Mouse (Mus musculus): Measurements from ENCODE around the gene Neurl1b. TPM values are rescaled to one million over a fixed set of nuclear protein-coding genes. Genes with fewer than 3 reads are reported as not detected.
A peak's percentile ranks its signal among the peaks of the same experiment; 100 is the strongest.

Neurl1b gene
- total RNA-seq, 2 experiments from 2014 or later, result 76.7 to 80.8 TPM

DNA sequence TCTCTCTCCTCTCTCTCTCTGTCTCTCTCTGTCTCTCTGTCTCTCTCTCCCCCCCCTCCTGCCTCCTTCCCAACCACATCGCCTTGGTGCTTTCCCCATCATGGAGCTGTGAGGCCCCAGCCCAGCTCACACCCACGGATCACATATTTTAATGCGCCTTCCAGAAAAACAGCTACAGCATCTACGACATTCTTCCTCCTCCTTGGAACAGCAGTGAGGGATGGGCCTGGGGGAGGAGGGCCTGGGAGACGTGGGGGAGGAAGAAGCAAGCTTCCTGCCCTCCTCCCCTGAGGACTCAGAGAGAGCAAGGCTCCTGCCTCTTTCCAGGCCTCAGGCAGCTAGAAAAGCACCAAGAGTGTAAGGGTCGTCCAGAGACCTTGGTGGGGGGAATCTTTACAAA lies 17.3 kb upstream of the Neurl1b start:
- peak in 1 of 2 experiments; percentile 46 for DNase-seq

DNA sequence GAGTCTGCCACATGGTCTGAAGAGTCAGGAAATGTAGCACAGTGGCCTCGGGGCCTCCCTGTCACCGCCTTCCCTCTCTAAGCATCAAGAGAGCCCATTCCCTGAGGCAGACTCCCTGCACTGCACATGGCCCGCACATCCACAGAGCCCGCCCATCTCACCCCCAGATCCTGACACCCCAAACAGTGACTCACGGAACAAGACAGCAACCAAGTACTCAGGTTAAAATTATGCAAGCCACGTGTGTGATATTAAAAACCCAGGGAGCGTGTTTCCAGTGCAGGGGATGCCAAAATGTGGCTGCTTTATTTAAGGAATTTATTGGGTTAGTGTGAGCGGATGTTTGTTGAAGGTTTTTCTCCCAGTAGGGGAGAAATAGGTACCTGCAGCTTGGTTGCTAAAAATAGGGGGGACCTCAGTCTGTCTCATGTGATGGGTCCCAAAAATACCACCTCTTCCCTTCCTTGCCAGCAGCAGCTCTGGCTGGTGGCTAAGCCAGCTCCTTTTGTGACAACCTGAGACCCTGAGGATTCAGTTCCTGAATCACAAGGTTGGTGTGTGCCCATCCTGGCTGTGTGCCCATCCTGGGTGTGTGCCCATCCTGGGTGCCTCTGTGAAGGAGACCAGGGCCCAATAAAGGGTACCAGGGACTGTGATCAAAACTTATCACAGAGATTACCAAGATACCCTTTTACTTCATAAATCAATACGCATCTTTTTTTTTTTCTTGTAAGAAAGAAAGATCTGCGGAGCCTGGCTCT lies 9.1 kb upstream of the Neurl1b start:
- DNase-seq, result no peak

DNA sequence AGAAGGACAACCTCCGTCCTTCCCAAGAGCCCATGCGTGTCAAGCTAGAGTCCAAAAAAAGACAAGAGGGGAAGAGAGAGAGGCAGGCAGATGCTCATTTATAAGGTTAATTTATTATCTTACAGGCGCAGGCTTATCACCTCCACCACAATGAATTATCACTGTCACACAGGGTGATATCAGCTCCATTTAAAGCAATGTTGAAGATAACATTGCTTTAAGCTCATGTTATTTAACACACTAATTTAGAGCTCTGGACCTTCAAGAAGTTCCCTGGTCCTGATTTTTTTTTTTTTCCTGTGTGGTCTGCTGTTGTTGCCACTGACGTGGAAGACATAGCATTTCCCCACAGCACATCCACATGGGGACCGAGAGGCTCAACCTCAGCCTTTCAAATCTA lies 1.7 kb upstream of the Neurl1b start:
- DNase-seq, result no peak

DNA sequence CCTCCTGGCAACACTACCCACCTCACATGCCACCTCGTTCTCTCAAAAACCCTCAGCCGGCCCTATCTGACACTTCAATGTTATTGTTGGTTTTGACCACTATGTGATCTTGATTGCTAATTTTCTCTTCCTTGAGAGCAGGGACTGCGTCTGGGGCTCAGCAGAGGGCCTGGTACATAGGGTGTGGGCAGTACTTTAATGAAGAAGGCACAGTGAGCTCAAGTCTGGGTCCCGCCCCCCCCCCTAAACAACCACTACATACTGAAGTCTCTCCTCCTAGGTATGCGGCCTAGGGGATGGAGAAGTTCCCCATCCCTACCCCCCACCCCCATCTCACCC lies 476 bp upstream of the Neurl1b start:
- no peak for DNase-seq

GRCm38 (mm10) chr17:26415355-26415865 lies 781 bp downstream of the Neurl1b start:
- DNase-seq, result no peak

DNA sequence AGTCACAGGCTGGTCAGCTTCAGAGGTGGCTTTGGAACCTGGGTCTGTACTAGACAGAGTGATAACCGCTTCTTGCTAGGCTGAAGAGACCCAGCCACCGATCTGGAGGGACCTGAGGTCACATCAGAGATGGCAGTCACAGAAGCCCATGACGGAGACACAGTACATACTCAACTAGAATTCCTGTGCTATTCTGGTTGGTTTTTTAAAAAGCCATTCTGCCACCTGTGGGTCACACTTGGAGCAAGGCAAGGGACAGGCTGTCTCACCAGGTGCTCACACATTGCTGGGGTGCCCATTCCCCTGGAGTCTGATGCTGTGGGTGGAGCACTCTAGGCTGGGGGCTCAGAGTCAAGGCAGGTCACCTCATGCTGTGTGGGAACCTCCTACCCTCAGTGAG lies 1.5 kb downstream of the Neurl1b start:
- DNase-seq, result no peak

DNA sequence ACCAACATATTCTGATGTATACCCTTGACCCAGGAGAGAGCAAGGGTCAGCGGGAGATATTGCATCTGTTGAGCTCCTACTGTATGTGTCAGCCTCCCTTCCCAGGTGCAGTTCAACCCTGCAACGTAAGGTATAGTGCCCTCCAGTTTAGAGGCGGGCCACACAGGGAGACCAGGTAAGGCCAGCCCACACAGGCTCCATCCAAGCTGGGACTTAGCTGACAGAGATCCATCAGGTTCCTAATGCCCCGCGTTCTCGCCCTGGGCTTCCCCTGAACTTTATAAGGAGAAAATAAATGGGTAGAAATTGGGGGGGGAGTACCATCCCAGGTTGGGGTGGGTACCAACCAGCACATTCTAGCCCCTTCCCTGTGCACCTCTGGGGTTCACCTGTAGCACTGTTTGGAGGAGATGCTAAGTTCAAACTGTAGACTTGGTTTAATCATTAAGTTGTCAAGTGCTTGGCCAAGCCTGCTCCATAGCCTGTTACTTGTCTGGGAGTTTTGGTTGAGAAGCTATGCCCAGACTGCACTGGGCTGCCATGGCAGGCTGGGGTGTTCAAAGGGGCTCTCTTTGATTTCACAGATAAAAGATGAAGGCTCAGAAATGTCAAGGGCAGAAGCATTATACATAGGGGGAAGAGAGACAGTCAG lies 3.3 kb downstream of the Neurl1b start:
- DNase-seq, result no peak

DNA sequence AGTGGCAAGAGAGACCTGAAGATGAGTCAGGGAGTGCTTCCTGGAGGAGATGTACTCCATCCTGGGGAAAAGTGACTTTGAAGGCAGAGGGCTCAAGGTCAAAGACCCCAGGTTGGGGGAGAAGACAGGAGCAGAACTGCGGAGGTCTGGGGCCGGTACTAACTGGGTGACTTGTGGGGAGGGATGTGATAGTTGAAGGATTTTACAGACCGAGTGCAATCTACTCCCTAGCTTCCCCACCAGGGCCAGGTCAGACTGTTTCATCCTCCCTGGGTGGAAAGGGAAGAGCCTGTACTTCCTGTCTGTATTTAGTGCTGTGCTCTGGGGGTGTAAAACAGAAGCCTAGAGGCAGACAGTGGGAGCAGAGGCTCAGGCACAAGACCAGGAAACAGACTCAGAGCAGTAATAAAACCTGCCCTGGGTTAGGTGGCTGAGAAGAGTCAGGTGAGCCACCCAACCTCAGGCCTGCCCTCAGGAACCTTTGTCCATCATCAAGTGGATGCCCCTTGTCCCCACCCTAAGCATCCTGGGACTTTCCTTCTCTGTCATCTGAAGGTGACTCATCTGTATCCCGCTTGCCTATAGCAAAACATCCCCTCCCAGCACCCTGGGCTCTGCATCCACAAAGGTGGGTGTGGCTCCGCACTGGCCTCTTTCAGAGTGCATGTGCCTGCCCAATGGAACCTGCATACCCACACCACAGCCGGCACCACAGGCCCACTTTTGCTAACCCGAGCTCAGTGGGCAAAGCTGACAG lies 6.0 kb downstream of the Neurl1b start:
- no peak for DNase-seq

DNA sequence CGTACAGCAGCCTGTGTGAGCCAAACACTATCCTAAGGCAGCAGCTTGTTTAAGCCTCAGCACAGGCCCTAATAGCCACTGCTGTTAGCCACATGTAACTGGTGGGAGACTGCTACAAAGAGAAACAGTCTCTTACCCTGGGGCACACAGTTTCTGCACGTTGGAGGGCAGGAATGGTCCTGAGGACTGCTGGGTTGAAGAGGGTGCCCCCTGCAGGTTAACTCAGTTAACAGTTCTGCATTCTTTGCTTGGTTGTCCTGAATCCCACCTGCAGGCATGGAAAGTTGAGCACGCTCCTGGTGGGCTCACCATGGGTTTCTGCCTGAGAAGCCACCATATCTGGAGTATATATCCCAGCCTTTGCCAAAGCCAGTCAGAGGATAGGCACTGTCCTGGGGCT lies 6.9 kb downstream of the Neurl1b start:
- no peak for DNase-seq

DNA sequence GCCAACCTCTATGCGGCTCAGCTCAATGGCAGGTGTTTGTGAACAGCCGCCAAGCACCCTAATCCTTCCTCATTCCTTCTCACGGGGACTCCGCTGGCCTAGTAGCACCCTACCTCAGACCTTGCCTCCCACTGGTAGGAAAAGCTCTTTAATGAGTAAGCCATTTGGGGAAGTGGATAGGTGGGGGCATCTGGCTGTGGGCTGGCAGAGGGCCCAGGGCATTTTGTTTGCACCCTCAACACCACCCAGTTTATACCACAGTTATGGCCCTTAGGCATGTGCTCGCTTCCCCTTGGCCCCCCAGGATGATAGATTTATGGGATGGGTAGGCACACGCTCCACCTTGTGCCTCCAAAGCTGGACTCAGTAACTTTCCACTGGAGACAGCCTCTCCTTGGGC lies 7.8 kb downstream of the Neurl1b start:
- DNase-seq, result no peak

GRCm38 (mm10) chr17:26423967-26424641 lies 9.5 kb downstream of the Neurl1b start:
- DNase-seq, result peak in 1 of 2 experiments; percentile 52

DNA sequence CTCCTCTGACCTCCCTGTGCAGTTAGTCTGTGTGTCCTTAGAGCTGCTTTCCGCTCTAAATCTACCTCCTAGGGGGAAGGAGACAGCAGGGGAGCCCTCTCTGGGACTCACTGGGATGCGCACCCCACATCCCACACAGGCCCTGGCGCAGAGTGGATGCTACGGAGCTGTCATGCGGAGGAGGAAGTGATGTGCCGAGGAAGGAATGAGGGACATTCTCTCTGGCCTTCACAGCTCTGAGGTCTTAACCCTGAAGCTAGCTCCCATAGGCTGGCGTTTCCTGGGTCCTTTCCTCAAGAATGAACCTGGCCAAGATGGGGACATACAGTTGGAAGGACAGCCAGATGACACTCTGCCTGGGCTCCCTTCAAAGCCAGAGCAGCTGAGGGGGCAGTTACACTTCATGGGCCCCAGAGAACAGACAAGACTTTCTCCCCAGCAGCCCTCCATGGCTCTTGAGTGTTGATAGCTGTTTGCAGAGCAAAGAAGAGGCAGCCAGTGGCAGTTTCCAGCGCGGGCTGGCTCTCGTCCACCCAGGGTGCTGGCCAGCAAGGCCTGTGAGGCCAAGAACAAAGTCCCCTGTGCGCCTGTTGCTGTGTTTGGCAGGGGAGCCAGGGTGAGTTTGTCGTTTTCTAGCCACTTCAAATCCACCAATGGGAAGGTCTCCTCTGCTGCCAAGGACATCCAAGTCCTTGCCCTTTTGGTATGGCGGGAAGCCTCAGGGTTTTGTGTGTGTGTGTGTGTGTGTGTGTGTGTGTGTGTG lies 10.5 kb downstream of the Neurl1b start:
- peak; percentile 53 to 55 for DNase-seq

DNA sequence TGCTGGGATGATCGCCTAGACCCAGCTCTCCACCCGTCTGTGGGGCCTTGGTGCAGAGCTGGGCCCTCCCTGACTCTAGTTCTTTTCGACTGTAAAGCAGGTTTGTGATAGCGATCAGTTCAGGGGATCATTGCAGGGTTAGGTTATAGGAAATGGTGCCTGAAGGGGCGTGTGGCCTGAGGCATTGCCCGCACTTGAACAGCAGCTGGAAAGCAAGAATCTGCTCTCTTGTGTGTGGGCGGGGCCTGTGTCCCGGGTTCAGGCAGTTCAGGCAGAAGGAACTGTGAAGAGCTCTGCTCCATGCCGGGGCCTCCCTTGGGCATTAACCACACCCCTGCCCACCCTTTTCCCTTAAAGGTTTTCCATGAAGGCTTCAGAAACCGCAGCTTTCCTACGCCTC lies 18.7 kb downstream of the Neurl1b start:
- DNase-seq, result no peak

- DNase-seq, result no peak
Measured at GRCm38 (mm10) chr17:26437089-26437815, 22.6 kb downstream of the Neurl1b start.

DNA sequence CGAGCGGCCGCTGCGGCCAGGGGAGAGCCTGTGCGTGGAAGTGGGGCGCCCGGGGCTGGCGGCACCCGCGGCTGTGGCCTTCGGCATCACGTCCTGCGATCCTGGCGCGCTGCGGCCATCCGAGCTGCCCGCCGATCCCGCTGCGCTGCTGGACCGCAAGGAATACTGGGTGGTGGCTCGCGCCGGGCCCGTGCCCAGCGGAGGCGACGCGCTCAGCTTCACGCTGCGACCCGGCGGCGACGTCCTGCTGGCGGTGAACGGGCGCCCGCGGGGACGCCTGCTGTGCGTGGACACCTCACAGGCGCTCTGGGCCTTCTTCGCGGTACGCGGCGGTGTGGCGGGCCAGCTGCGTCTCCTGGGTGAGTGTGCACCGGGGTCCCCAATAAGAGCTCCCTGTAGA lies 24.4 kb downstream of the Neurl1b start:
- DNase-seq, result no peak

GRCm38 (mm10) chr17:26441024-26441423 lies 26.4 kb downstream of the Neurl1b start:
- no peak for DNase-seq

- DNase-seq, result no peak
Measured at GRCm38 (mm10) chr17:26442197-26442596, 27.6 kb downstream of the Neurl1b start.

DNA sequence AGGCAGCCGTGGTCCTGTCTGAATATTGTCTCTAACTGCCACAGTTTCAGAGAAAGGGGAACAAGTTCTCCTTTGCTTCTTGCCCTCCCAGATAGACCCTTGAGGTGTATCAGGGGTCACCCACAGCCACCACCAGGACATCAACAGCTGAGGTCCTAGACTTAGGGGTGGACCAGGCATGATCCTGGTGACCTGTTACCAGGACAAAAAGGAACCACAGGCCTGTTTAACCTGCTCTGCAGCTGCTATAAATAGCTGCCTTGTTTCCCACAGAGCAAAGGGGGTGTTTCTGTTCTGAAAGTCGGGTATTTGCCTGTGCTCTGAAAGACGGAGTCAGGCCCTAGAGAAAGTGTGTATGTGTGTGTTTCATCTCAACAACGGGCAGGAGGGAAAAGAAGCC lies 29.2 kb downstream of the Neurl1b start:
- DNase-seq, result no peak

- DNase-seq, result no peak
Measured at GRCm38 (mm10) chr17:26449472-26449871, 34.8 kb downstream of the Neurl1b start.

DNA sequence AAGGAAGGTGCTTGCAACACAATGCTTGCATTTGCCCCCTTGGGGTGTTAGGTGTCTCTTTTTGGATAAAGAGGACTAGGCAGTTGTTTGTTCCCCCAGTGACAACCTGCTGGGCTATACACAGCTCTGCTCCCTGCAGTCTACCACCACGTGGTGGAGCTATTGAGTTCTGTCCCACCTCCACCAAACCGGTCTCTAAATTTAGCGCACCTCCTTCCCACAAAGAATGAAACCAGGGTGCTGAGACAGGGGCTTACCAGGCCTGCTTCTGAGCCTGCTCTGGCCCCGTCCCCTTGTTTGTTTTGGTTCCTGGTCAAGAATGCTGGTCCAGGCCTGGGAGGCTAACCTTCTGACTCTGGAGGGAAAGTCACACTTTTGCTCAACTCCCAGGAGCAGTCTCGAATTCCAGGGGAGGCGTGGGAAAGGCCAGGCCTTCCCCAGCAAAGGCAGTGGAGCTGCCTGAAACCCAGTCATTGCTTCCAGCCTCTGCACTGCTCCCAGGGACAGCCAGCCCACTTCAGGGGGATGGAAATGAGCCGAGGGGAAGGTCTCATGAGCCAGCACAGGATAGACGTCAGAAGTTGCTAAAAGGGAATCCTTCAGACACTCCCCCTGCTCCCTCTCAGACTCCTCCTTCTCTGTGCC lies 37.1 kb downstream of the Neurl1b start:
- no peak for DNase-seq

Measured in layer of hippocampus, postnatal 36 days (tissue).